Mouse (Mus musculus) cerebellum, postnatal 4 days (tissue): Measurements from ENCODE around the gene AC124108.1.

Experiments used
- DNase-seq, 2 experiments: peaks; one replicate each; pipeline ENCODE4 v3.0.0; 2022; ENCODE audit warnings: low spot score in 2 of 2, mixed read lengths in 1 of 2

The AC124108.1 gene

GRCm38 (mm10) chr1:132245010-132245409, 53.8 kb downstream of the AC124108.1 start:
- no peak for DNase-seq

- no peak for DNase-seq
Measured at GRCm38 (mm10) chr1:132246137-132246536, 54.9 kb downstream of the AC124108.1 start.

GRCm38 (mm10) chr1:132246641-132247040, 55.4 kb downstream of the AC124108.1 start:
- no peak for DNase-seq

GRCm38 (mm10) chr1:132254467-132254866, 63.2 kb downstream of the AC124108.1 start:
- DNase-seq: no peak
